Mouse (Mus musculus) heart, adult 2 months (tissue): Measurements from ENCODE around the gene Ugt2a1. TPM values are rescaled to one million over a fixed set of nuclear protein-coding genes. Genes with fewer than 3 reads are reported as not detected.
"Not testable (repeated sequence)": the region's sequence is repeated elsewhere in the genome, so short reads cannot be mapped to it uniquely, and the experiment has no call there.

Experiments used
- DNase-seq, 2 experiments: peaks; one replicate each; pipeline ENCODE4 v3.0.0; 2021
- H3K27ac ChIP-seq: fragments of 200-600 bp; 2 replicates; pipeline ENCODE4 v1.8.1; 2022
- H3K27me3 ChIP-seq: fragments of 200-500 bp; 2 replicates; pipeline ENCODE4 v1.6.1; 2012; ENCODE audit warnings: mild to moderate bottlenecking, low read length, inconsistent platforms, mixed read lengths; ENCODE audit not compliant: control insufficient read depth, insufficient read depth
- H3K36me3 ChIP-seq: fragments of 200-500 bp; 2 replicates; pipeline ENCODE4 v1.6.1; 2012; ENCODE audit warnings: low read length, inconsistent platforms; ENCODE audit not compliant: control insufficient read depth, insufficient read depth
- H3K4me1 ChIP-seq: fragments of 200-500 bp; 2 replicates; pipeline ENCODE4 v1.6.1; 2011; ENCODE audit warnings: low read length; ENCODE audit not compliant: control insufficient read depth, insufficient read depth
- H3K4me3 ChIP-seq: fragments of 200-600 bp; 2 replicates; pipeline ENCODE4 v1.8.1; 2022
- H3K79me2 ChIP-seq: fragments of 200-500 bp; replicated peaks from 2 replicates; pipeline ENCODE4 v1.6.1; 2012; ENCODE audit warnings: mild to moderate bottlenecking, inconsistent platforms, low read length, moderate library complexity, mixed read lengths; ENCODE audit not compliant: control insufficient read depth, insufficient read depth
- H3K9ac ChIP-seq: fragments of 200-500 bp; 2 replicates; pipeline ENCODE4 v1.6.1; 2012; ENCODE audit warnings: low read depth, mild to moderate bottlenecking, control low read depth, inconsistent platforms, low read length, mixed read lengths
- CTCF ChIP-seq: fragments of 200-600 bp; IDR thresholded peaks from 2 replicates; pipeline ENCODE4 v1.8.1; 2022; ENCODE audit warnings: antibody characterized with exemption, mild to moderate bottlenecking, moderate library complexity
- EP300 ChIP-seq: fragments of 200-500 bp; IDR thresholded peaks from 2 replicates; pipeline ENCODE4 v1.6.1; 2011; ENCODE audit warnings: low read depth, low read length, control low read depth; ENCODE audit not compliant: insufficient read depth
- POLR2A ChIP-seq: fragments of 200-500 bp; IDR thresholded peaks from 2 replicates; pipeline ENCODE4 v1.6.1; 2011; ENCODE audit warnings: mild to moderate bottlenecking, low read depth, low read length, control low read depth; ENCODE audit not compliant: insufficient read depth
- WGBS: fragments of 180-500 bp; shearing (Covaris S2); methylation state at CpG from one replicate; pipeline ENCODE4 v1.1.7; 2018; 5-methylcytosine and 5-hydroxymethylcytosine counted together
- intact Hi-C: fragments of 180-260 bp; cut with DNase I; formaldehyde crosslinking; loops from one replicate; pipeline ENCODE4 v1.15.1; 2025
- polyA plus RNA-seq: library from polyadenylated mRNA; depleted of rRNA; stranded (reverse); fragments of >200 nt; gene quantifications from 2 replicates; pipeline ENCODE4 v1.2.3, GENCODE M21; 2012; rRNA removed
- total RNA-seq, 2 experiments: library from RNA; stranded (reverse); gene quantifications; 2 replicates each; pipeline ENCODE4 v1.2.3; 2021

Ugt2a1 gene
- total and polyA plus RNA-seq, 3 experiments, result not detected

DNA sequence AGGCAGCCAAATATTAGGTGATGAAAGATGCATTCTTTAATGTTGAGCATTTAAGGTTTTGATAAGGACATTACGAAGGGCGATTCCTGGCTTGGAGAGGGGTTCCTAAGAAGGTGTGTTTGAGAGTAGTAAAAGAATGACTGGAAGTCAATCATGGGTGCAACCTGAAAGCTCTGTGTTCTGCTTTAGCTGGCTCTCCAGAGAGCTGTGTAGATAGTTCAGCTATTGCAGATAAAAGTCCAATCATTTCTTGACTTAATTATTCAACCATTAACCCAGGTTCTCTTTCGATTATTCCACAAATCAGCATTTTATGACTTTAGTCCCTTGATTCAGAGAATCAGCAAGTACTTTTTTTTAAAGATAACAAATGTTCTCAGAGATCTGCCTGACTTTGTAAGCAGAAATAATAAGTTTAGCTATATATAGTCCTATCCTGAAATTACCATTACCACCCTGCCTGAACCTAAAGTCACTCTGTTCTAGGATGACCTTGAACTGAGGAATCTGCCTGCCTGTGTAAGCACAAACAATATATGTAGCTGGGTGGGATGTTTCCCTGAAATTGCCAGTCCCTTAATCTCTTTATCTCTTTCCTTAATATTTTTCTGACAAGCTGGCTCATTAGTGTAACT, 34.3 kb downstream of the Ugt2a1 start:
- no peak overlapping the region for H3K9ac ChIP-seq
- no peaks in the 10 kb centered on the region for H3K27me3 ChIP-seq
- no peaks in the 10 kb centered on the region for H3K79me2 ChIP-seq
- H3K27ac ChIP-seq, result no peak overlapping the region
- WGBS, result 72% methylated on average over 3 of the region's 3 CpGs
- intact Hi-C loops, result no loop called here
- no peak for DNase-seq
- no peaks in the 10 kb centered on the region for H3K4me1 ChIP-seq
- TF ChIP-seq CTCF (no peak), EP300 (no peak), POLR2A (no peak)
- H3K36me3 ChIP-seq, result no peaks in the 10 kb centered on the region
- H3K4me3 ChIP-seq, result no peak overlapping the region

DNA sequence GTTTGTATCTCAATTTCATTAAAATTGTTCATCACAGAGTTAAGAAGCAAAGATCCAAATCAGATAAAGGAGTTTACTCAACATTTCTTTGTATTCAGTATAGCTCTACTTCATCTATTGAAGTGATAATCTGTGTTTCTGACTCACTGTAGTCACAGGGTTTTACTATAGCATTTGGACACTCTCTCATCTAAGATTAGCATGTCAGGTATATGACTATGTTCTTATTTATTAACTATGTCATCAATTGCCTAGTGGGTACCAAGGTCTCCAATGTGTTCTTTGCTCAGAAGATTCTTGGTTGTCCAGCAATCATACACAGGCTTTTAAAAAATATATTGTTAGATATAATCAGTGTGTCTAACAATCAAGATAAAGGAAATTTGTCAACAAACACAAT, 35.2 kb downstream of the Ugt2a1 start:
- no peaks in the 10 kb centered on the region for H3K79me2 ChIP-seq
- no peak overlapping the region for H3K27ac ChIP-seq
- H3K9ac ChIP-seq, result no peak overlapping the region
- no peaks in the 10 kb centered on the region for H3K27me3 ChIP-seq
- no peak for TF ChIP-seq CTCF
- TF ChIP-seq EP300, result no peak
- TF ChIP-seq POLR2A, result no peak
- H3K4me1 ChIP-seq, result no peaks in the 10 kb centered on the region
- no peaks in the 10 kb centered on the region for H3K36me3 ChIP-seq
- DNase-seq, result no peak
- intact Hi-C loops, result no loop called here
- H3K4me3 ChIP-seq, result no peak overlapping the region

- DNase-seq, H3K27ac ChIP-seq, H3K36me3 ChIP-seq, H3K27me3 ChIP-seq, H3K79me2 ChIP-seq, H3K4me3 ChIP-seq, intact Hi-C loops, H3K4me1 ChIP-seq, H3K9ac ChIP-seq: not testable (repeated sequence)
- WGBS, result 70% methylated on average over 4 of the region's 5 CpGs
These were observed 38.2 kb downstream of the Ugt2a1 start for GRCm38 (mm10) chr5:87452514-87452913.

GRCm38 (mm10) chr5:87436264-87436663, 54.4 kb downstream of the Ugt2a1 start:
- no peaks in the 10 kb centered on the region for H3K27me3 ChIP-seq
- intact Hi-C loops, result no loop called here
- DNase-seq, result no peak
- TF ChIP-seq POLR2A (no peak), CTCF (no peak), EP300 (no peak)
- 34% methylated on average over 3 of the region's 3 CpGs for WGBS
- no peaks in the 10 kb centered on the region for H3K79me2 ChIP-seq
- no peak overlapping the region for H3K4me3 ChIP-seq
- no peak overlapping the region for H3K27ac ChIP-seq
- no peak overlapping the region for H3K9ac ChIP-seq
- H3K36me3 ChIP-seq, result no peaks in the 10 kb centered on the region
- no peaks in the 10 kb centered on the region for H3K4me1 ChIP-seq

DNA sequence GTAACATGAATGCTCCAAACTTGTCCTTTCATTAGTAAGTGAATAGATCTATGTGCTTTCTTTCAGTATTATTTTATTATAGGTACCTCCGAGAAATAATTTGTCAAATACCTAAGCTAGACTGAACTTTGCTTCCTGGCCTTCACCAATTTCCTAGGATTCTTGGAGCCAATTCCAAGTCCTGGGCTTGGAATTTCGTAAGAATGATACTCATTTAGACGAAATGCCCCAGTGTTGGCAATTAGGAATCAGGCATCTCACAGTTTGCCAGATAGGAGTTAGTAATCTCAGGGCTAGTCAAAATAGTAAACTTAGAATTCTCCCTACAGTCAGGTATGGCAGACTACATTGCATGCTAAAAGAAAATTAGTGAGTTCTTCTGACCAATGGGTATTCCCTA, 65.0 kb downstream of the Ugt2a1 start:
- DNase-seq, result no peak

GRCm38 (mm10) chr5:87424041-87424440, 66.6 kb downstream of the Ugt2a1 start, which contains the start of gene Ugt2b38:
Ugt2b38 (minus strand) TSS chr5:87424203.
- H3K4me1 ChIP-seq, H3K4me3 ChIP-seq, H3K79me2 ChIP-seq, H3K36me3 ChIP-seq, DNase-seq, intact Hi-C loops, H3K27ac ChIP-seq, H3K9ac ChIP-seq, H3K27me3 ChIP-seq: not testable (repeated sequence)
- 79% methylated on average over 2 of the region's 2 CpGs for WGBS

More for the DNA sequence above, 65.0 kb downstream of the Ugt2a1 start:
- 57% methylated on average over 3 of the region's 3 CpGs for WGBS
- Histone ChIP-seq H3K27me3 (no peaks in the 10 kb centered on the region), H3K4me1 (no peaks in the 10 kb centered on the region), H3K4me3 (no peak overlapping the region), H3K36me3 (no peaks in the 10 kb centered on the region), H3K9ac (no peak overlapping the region), H3K27ac (no peak overlapping the region), H3K79me2 (no peaks in the 10 kb centered on the region)
- intact Hi-C loops, result no loop called here
- TF ChIP-seq CTCF, result no peak

Other genes starting within 250 kb of the Ugt2a1 start
- not detected for gene Ugt2b37, start 236.1 kb downstream of the Ugt2a1 start, total RNA-seq
- not detected in 2 replicates for gene Ugt2b37, start 236.1 kb downstream of the Ugt2a1 start, polyA plus RNA-seq
- gene Ugt2a3, start 153.7 kb downstream of the Ugt2a1 start, total RNA-seq, result not detected
- 0.06 TPM in 1 of 2 replicates, not detected in the other for gene Ugt2a3, start 153.7 kb downstream of the Ugt2a1 start, polyA plus RNA-seq
- gene Ugt2b38, start 66.7 kb downstream of the Ugt2a1 start, total RNA-seq, result not detected
- gene Ugt2b38, start 66.7 kb downstream of the Ugt2a1 start, polyA plus RNA-seq, result not detected in 2 replicates
- gene Ugt2a2, start 8.6 kb downstream of the Ugt2a1 start, total RNA-seq, result not detected
- gene Ugt2a2, start 8.6 kb downstream of the Ugt2a1 start, polyA plus RNA-seq, result not detected in 2 replicates
- gene Gm43638, start 4.1 kb downstream of the Ugt2a1 start, total RNA-seq, result not detected
- gene Gm43638, start 4.1 kb downstream of the Ugt2a1 start, polyA plus RNA-seq, result not detected in 2 replicates
- gene Sult1b1, start 47.3 kb upstream of the Ugt2a1 start, total RNA-seq, result not detected
- gene Sult1b1, start 47.3 kb upstream of the Ugt2a1 start, polyA plus RNA-seq, result 0.16 TPM in 1 of 2 replicates, not detected in the other
- gene Sult1d1, start 78.2 kb upstream of the Ugt2a1 start, total RNA-seq, result not detected
- gene Sult1d1, start 78.2 kb upstream of the Ugt2a1 start, polyA plus RNA-seq, result 0.61 TPM in 1 of 2 replicates, not detected in the other
- not detected for gene Sult1e1, start 100.7 kb upstream of the Ugt2a1 start, total RNA-seq
- not detected in 2 replicates for gene Sult1e1, start 100.7 kb upstream of the Ugt2a1 start, polyA plus RNA-seq
- not detected for gene Csn1s1, start 175.3 kb upstream of the Ugt2a1 start, total RNA-seq
- not detected in 2 replicates for gene Csn1s1, start 175.3 kb upstream of the Ugt2a1 start, polyA plus RNA-seq
- gene Csn2, start 208.8 kb upstream of the Ugt2a1 start, total RNA-seq, result not detected
- gene Csn2, start 208.8 kb upstream of the Ugt2a1 start, polyA plus RNA-seq, result not detected in 2 replicates